Mouse (Mus musculus) right cerebral cortex, postnatal 25 days (tissue): ENCODE data around the gene Garnl3.
"Not testable (repeated sequence)": the region's sequence is repeated elsewhere in the genome, so short reads cannot be mapped to it uniquely, and the experiment has no call there.

Experiments
- DNase-seq: peaks from one replicate; pipeline ENCODE4 v3.0.0; 2022

Garnl3 gene

DNA sequence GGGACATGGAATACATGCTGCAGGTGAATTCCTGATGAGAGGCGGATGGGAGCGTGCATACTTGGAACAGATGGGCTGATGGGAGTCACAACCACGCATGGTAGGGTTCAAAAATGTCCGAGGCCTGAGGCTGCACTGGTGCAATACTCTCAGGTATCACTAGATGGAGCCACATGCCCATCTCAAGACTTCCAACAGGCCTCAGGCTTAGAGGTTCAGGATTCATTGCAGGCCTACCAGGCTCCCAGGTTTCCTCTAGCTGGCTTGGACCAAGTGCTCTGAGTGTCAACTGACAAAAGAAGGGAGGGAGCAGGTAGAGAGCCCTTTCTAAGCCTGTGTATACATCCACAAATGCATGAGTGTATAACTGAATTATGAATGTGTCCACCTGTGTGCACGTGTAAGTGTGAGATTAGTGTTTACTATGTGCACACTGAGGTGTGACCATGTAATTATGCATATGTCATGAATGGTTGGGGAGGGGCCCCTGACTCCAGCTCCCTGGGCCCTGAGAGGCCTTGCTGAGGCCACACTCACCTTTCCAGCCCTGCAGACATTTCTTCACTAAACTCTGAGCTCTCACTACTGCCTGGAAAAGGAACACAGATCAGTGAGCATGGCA is 23.4 kb upstream of the Garnl3 start:
- peak; percentile 68 for DNase-seq

GRCm38 (mm10) chr2:33146994-33147393 is 15.5 kb upstream of the Garnl3 start:
- DNase-seq, result no peak

- DNase-seq, result no peak
Observed at GRCm38 (mm10) chr2:33143292-33143691, 11.8 kb upstream of the Garnl3 start.

GRCm38 (mm10) chr2:33138491-33138890 is 7.0 kb upstream of the Garnl3 start:
- DNase-seq, result no peak

DNA sequence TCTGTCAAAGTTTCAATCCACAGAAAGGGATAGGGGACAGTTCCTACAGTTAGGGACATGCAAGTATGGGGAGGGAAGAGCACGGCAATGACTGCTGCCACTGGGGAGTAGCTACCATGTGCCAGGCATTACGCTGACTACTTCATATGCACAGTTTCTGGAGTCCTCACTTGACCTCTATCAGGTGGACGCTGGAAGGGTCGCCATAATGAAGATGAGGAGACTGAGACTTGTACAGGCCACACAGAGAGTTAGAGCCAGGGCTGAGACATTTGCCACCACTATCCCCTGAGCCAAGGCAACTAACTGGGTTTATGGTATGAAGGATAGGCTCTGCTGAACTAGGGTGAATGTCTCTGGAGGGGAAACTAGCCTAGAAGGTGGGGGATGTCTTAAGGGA is 6.3 kb upstream of the Garnl3 start:
- DNase-seq, result no peak

GRCm38 (mm10) chr2:33137244-33137643 is 5.8 kb upstream of the Garnl3 start:
- no peak for DNase-seq

DNA sequence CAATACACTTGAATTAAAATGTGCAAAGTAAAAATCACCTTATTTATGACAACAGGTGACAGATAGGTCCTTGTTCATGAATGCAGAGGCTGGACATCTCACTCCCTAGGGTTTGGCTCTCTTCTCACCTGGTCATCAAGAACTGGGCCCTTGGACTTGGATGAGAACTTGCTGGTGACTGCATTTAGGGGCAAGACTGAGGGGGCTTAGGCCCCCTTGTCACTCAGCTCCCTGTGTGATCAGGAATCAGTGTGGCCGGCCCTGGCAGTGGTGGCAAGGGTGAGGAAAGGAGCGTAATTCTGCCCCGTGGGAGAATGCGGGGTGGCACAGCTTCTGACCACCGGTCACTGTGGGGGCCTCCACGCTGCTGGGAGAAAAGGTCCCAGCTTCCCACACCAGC is 4.9 kb upstream of the Garnl3 start:
- no peak for DNase-seq

GRCm38 (mm10) chr2:33134766-33135490 is 3.5 kb upstream of the Garnl3 start:
- DNase-seq, result no peak

- DNase-seq, result no peak
Observed at GRCm38 (mm10) chr2:33132306-33132705, 852 bp upstream of the Garnl3 start.

GRCm38 (mm10) chr2:33130526-33131483 is 649 bp downstream of the Garnl3 start:
- DNase-seq, result peak; percentile 94

- no peak for DNase-seq
Observed at GRCm38 (mm10) chr2:33130141-33130525, 1.3 kb downstream of the Garnl3 start.

DNA sequence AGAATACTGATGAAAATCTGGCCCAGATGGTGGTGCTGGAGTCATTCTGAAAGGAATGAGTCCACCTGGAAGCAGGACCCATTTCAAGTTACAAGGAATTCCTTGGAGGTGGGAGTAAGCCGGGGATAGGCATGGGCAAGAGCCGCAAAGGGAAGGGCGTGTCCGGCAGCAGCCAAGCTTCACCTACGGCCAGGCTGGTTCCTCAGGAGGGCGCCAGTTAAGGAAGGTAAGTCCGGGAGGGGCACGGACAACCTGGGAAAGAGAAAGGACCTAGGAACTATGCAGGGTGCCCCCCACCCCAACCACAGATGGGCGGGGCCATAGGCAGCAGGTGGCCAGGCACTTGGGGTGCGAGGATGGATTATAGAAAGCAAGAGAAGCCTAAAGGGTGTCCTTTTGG is 1.8 kb downstream of the Garnl3 start:
- no peak for DNase-seq

DNA sequence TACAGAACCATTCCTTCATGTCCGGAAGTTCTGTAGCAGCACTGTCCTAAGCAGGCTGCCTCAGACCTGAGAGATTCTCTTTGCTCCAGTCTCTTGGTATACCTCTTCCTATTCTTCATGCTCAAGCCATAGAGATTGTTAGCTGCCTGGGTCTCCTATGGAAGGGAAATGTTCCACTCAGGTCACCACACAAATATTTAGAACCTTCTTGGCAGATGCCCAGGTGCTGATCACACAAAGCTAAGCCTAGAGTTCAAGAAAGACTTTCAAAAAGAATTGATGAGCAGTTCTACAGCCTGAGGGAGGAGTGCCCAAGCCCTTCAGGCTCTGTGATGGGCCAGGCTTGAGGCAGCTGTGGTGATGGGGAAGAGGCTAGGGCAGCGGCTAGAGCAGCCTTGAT is 2.4 kb downstream of the Garnl3 start:
- no peak for DNase-seq

DNA sequence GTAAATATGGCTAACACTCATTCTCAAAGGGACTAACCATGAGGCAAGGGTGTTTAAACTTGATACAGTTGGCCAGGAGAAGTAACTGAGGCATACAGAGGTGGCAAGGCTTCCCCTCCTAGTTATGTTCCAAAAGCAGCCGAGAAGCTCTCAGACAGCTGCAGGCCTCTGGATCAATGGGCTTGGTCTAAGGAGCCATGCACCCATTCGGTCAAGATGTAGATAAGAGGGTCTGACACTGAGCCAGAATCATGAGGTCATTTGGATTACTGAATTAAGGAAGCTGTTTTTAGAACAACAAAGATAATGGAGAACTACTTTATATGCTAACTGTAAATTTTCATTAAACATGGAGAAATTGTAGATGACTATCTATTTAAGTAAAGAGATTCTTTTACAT is 4.2 kb downstream of the Garnl3 start:
- DNase-seq, result no peak

- DNase-seq, result no peak
Observed at GRCm38 (mm10) chr2:33122856-33123255, 8.6 kb downstream of the Garnl3 start.

GRCm38 (mm10) chr2:33100536-33100935 is 30.9 kb downstream of the Garnl3 start:
- DNase-seq, result no peak

DNA sequence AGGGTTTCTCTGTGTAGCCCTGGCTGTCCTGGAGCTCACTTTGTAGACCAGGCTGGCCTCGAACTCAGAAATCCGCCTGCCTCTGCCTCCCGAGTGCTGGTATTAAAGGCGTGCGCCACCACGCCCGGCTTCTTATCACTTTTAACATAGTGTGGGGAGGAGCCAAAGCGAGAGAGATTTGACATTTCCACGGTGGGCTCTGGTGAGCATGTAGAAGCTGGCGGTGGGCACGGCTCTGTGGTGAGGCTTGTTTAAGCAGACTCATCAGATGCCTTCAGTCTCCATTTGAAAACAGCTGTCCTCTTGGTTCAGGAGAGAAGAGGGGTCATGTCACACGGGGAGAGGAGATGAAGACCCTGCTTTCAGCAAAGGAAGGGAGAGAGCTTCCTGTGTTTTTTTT is 34.1 kb downstream of the Garnl3 start:
- not testable (repeated sequence) for DNase-seq

DNA sequence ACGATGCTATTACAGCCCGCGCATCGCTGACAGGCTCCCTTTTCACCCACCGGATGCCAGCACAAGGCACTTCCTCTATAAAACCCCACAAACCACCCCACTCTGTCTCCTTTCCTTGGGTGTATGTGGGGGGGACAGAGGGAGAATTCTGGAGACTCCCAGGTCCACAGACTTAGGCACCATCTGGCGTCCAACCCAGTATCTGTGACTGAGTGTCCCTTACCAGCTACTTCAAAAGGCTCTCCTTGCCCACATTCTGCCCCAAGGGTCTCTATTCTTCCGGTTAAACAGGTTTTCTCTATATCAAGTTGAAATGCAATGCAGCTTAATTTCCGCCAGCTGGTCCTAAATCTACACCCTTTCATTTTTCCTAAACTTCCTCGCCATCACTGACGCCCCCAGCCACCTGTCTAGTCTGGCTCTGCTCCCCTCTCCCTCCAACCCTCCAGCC is 36.2 kb downstream of the Garnl3 start:
- DNase-seq, result no peak

GRCm38 (mm10) chr2:33090620-33091520 is 40.6 kb downstream of the Garnl3 start:
- DNase-seq, result peak; percentile 51

DNA sequence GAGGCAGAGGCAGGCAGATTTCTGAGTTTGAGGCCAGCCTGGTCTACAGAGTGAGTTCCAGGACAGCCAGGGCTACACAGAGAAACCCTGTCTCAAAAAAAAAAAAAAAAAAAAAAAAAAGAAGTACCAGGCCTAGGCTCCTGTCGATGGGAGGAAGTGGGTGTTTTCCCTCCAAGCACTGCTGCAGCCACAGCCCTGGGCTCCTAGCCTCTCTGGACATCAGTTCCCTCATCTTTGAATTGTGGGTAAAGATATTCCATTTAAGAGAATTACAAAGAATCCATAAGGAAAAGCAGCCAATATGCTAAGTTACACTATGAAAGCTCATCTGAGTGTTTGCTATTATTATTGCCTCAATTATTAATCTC is 41.4 kb downstream of the Garnl3 start:
- DNase-seq, result not testable (repeated sequence)

GRCm38 (mm10) chr2:33089356-33090032 is 42.0 kb downstream of the Garnl3 start:
- DNase-seq, result no peak
